Mouse (Mus musculus) right cerebral cortex, postnatal 14 days (tissue): Measurements from ENCODE around the gene Zp2.

Experiments used
- DNase-seq: peaks from one replicate; pipeline ENCODE4 v3.0.0; 2022

Gene Zp2

DNA sequence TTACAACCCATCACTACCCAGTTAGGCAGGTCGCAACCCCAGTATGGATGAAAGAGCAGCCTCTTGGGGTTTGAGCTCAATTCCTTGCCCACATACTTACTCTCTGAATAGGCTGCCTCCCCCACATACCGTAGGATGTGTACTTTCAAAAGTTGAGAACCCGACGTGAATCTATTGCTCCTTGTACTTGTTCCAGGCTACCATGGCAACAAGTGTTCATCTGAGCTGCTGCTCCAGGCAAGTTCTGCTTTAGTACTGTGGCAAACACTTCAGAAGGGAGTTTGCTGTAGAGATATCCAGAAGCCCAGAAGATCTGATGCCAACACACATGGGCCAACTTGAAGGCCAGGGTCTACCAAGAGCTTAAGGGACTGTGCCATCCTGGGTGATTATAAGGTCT lies 16.1 kb downstream of the Zp2 start:
- DNase-seq, result no peak

DNA sequence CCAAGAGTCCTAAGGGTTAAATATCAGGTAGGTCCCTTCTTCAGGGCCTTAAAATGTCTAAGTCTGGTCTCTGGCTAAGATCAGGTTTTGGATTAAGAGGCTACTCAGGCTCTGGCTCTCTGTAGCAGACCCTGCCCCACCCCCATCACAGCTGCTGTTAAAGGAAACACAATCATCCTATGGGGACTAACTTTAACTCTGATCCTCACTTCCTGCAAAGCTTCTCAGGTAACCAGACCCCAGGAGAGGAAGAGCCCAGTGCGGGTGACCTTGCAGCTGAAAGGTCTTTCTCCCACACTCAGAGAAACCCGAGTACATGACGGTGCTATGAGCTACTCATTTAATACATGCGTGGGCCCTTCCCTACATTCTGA lies 17.4 kb downstream of the Zp2 start:
- no peak for DNase-seq

DNA sequence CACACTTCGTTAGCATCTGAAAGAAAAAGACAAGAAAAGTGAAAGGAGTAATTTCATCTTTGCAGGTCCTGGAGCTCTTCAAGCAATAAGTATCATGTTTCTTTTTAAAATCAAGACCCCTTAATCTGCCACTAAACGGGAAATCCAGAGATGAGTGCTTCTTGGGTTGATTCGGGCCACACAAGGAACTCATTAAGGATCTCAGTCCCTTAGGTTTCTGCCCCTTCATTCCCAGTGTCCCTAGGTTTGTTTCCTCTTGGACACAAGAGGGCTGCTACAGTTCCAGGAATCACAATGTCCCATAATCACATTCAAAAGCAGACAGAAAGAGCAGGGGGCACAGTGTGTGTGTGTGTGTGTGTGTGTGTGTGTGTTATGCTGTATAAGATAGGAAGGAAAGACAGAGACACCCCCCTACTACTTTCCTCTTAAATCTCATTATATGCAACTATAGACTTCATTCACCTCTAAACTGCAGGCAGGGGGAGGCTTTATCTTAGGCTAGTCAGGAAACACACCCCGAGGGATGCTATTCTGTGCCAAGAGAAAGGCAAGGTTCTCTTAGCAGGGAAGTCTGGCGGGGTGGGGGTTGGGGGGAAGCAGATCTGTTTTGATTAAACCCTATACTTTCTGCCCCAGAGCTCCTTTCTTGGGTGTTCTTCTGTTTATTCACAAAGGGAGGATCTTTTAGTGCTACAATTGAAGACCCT lies 18.0 kb downstream of the Zp2 start:
- DNase-seq, result no peak

DNA sequence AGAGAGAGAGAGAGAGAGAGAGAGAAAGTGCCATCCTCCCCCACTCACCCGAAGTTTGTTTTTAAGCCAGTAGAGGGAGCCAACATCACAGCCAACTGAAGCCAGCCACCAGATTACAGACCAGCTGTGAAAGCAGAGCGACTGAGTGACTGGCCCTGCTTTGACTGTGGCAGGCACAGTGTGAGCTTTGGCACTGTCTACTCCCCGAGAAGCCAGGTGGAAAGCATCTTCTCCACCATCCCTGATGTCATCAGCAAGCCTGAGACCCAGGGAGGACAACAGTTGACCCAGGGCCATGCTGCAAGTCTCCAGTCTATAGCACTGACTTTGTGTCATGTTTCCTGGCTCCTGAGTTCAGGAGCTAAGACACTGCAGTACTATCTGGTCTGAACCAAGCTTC lies 20.2 kb downstream of the Zp2 start:
- DNase-seq, result peak; percentile 67

DNA sequence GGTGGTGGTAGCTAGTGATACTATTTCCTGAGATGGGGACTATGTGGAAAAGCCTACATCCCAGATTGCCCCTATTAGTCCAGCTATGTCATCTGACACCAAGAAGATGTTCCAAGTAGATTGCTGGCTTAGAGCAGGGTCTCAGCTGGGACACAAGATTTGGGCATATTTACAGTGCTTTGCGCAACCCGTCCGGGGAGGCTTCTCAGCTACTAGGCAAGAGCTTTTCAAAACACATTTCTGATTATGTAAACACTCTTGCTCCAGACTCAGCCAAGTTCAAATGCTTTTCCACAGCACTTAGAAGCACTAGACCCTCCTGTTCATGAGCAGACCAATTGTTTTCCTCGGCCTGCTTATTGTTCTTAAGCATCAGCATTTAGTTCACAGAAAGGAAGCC lies 21.3 kb downstream of the Zp2 start:
- DNase-seq, result no peak

DNA sequence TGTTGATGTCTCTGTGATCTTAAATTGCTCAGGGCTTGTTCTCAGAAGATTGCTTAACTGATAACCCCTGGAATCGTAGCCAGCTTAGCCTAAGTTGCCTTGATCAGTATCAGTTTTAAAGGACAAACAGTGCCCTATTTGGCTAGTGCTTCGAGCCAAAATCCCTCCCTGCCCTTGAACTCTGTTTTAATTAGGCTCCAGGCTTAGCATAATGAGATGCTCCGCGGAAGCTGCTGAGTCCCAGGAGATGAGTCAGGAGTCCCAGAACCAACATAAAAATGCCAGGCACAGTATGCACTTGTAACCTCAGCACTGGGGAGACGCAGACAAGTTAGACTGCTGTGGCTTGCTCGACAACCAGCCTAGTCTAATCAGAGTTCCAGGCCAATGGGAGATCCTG lies 27.6 kb downstream of the Zp2 start:
- no peak for DNase-seq

DNA sequence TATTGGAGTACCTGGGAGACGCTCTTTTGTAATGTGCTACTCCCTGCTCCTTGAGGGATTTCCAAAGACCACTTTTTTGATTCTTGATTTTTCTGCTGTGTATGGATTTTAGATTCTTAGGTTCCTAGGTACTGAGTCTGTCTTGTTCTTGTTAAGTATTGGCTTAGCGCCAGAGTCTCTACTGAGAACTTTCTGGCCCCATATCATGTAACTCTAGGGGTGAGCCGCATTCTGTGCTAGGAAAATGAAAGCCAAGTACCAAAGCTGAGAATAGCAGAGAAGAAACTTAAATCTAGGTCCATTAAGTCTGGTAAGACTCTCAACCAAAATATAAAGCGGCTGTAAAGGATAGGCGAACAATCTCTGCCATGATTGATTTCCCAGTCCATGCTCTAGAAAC lies 28.1 kb downstream of the Zp2 start:
- no peak for DNase-seq

DNA sequence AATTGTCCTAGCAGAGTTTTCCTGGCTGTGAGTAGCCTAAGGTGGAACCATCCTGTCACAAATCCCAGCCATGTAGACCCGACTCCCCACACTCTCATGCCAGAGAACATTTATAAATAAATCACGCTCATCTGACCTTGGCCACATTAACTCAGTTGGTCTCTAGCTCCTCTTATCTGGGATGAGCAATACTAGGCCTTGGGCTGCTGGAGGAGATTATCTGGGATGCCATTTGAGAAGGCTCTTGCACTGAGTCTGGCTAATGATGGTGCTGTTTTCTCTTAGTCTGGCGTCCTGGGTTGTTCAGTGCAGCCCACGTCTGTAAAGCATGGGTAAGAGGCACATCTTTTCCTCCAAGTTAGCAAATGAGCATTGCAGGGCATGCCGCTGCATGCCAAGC lies 35.4 kb downstream of the Zp2 start:
- no peak for DNase-seq

DNA sequence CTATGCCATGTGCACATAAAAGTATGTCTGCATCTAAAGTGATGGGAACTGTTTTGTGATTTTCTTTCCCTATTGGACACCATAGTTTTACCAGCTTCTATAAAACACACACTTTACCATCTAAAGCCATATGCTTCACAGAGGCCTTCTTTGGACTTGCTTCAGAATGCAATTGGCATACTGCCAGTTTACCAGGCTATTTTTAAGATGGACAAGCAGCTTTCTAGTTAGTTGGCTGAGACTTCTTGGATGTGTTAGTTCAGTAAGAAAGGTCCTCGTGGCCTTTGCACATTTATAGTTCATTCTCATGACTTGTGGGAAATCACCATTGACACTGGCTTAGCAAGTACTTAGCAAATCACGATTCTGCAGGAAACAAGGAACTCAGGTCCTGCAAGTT lies 38.7 kb downstream of the Zp2 start:
- DNase-seq, result no peak

DNA sequence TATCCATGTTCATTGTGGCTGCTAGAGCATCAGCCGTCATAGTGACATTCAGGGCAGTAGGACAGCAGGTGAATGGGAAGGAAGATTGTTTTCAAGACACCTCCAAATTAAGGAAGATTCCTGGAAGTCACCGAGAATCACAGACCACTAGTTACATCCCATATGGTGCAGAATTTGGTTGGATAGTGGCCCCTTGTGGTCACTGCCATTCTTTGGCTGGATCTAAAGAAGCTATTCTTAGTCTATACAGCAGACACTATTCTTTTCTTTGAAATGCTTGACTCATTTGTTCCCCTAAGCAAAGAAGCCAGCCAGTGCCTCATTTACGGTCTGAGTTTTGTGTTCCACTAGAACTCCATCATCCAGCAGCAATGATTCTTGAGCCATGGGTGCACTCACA lies 40.1 kb downstream of the Zp2 start:
- DNase-seq, result no peak

DNA sequence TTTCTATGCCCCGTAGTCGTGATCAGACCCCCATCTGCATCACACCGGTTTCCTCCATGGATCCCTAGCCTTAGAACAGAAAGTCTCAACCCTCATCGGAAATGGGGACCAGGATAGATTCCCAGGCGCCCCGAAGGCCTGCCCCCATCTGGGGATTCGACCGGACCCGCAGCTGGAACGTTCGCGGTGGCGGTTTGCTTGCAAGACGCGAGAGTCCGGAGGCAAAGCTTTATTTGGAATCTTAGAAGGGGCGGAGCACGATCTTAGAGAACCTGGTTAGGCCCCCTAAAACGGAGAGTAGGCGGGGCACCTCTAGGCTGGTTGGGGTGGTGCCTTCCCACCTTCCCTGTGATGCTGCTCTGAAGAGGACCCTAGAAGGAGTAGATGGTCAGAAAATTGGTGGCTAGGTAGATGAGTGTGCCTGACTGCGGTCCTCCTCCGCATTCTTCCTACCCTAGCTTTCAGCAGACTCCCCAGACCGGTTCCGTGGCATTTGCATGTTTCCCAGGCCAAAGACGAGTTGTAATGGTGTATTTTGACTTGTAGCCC lies 42.0 kb downstream of the Zp2 start:
- no peak for DNase-seq

DNA sequence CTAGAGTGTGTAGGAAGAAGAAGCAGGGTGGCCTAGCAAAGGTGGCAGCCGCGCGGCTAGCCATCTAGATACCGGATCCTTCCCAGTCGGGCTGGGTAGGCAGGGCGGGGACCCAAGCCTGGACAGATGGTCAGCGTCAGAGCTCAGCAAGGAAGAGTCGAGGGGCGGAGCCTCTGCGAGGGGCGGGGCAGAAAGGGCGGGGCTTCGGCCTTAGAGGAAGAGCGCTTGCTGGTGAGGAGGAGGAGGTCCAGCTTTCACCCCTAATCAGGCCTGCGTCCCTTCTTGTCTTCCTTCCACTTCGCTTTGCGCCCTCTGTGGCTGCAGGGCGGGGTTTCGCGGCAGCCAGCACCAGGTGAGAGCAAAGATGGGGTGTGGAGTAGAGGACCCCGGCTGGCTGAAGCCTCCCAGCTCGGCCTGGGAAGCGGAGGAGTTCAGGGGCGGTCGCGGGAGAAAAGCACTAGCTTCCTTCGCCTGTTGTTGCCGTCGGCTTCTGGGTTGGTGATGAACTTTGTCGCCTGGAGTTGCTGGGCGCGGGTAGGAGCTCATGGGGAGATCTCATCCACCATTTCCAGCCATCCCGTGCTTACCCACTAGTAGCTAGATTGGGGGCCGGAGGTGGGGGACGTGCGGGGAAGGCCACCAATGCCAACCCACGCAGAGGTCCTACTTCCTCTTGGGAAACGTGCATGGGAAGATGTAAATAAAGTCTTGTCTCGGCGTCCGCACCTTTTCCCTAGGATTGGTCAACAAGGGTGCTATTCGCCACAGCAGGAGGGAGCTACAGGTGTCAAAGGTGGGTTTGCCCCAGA lies 42.7 kb downstream of the Zp2 start, which contains the start of gene Tmem159:
TSS of gene Tmem159 (plus strand) at position 190 of the 809 bp plus-strand sequence.
- DNase-seq, result peak; percentile 46

DNA sequence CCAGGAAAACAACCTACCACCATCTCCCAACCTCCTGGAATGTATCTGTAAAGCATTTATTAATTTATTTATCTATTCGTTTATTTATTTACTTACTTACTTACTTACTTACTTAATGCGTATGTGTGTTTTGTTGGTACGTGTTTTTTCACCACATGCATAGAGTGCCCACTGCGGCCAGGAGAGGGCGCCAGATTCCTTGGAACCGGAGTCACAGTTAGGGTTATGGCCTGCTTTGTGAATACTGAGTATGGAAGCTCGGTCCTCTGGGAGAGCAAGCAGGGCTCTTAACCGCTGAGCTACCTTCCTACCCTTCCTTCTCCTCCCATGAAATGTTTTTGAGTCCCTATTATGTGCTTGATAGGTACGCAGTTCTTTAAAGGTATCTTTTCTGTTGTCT lies 46.7 kb downstream of the Zp2 start:
- DNase-seq, result peak; percentile 71

DNA sequence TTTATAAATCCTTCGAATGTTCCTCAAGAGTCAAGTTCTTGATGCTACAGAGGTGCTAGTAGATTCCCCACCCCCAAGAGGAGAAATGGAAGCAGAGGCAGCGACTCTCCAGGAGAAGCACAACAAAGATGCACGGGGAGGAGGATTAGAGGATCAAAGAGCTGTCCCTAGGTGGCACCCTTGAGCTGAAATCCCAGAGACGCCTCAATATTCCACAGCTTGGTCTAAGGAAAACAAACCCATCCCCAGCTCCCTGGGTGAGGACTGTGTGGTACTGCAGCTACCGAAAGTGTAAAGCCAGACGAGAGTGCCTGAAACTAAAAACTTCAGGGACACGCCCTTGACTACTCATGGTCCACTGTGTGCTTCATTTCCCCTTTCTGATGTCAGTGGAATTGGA lies 47.2 kb downstream of the Zp2 start:
- DNase-seq, result peak; percentile 63

DNA sequence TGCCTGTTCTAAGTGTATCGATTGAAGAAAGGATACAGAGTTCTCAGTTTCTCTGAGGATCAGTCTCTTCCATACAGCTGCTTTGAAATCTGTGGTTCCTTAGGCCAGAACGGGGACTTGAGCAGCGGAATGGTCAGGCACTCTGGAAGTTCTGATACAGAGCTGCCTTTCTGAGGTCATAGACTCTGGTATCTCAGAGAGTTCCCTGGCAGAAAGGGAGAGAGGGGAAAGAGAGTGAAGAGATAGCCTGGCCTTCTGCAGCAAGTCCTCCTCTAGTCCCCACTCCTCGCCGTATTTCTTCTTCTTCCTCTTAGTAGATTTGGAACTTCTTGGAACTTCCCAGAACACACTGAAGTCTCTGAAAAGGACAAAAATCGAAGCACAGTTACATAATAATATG lies 49.9 kb downstream of the Zp2 start, which contains the start of gene Dnah3:
TSS of gene Dnah3 (minus strand) at position 101 of the 400 bp plus-strand sequence.
- no peak for DNase-seq

DNA sequence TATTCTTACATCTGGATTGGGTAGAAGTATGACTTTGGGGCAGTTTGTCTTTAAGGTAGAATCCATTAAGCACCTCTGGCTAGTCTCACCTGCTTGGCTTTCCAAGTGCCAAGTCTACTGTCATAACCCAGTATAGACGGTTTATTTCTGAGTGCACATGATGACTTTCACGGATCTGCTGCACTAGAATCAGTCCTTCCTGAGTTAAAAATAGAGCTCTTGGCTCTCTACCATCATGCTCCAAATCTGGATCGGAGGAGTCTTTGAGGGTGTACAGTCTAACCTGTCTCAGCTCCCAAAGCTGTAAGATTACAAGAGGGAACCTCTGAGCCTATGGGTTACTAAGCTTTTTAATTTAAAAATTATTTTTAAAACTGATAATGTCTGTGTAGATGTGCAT lies 50.9 kb downstream of the Zp2 start:
- no peak for DNase-seq

DNA sequence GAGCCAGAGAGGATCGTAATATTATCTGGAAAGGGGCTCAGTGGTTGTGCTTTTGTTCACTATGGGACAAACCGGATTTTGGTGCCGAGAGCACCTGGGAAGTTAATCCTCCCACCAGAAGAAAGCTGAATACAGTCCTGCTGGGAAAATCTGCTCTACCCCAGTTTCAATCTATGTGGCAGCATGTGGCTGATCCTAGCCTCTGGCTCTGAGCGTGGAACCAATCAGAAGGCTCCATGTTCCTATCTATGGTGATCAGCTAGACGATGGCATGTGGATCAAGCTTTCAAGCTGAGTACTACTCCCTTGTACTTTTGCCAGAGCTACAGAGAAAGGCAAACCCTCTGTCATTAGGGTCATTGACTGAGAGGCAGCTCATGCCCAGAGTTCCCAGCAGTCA lies 52.1 kb downstream of the Zp2 start:
- DNase-seq, result no peak

DNA sequence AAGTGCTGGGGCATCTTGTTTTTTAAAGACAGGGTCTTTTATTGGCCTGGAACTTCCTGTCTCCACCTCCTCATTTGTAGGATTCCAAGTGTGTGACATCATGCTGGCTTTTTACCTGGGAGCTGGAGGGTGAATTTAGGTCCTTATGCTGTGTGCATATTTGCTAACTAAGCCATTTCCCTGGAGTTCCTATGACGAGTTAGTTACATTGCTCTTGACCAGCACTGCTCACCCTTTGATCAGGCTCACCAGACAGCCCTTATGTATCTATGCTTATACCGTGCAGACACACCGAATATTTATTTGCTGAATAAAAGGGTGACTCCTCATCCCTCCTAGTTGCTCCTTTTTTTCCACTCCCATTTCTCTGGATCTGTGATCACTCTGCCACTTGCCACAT lies 64.9 kb downstream of the Zp2 start:
- DNase-seq, result no peak
